Mouse (Mus musculus) stomach, postnatal 0 days (tissue): Measurements from ENCODE around the gene Bpifb1.

ENCODE experiments used
- CTCF ChIP-seq: IDR thresholded peaks from 2 replicates; pipeline ENCODE4 v1.5.1; 2016; ENCODE audit warnings: antibody characterized with exemption, low read depth, mild to moderate bottlenecking, moderate library complexity
- EP300 ChIP-seq: optimal IDR thresholded peaks from 2 replicates; pipeline ENCODE3; 2016; ENCODE audit warnings: antibody characterized with exemption

- TF ChIP-seq CTCF (no peak), EP300 (no peak)
Observed at GRCm38 (mm10) chr2:154219950-154220349, 29.3 kb downstream of the Bpifb1 start.
